Mouse (Mus musculus): ENCODE measurements at regions not wholly inside any gene's neighbourhood (a gene's known extent, or its start where the extent isn't known, plus 50 kb on each side); places are given as distances from the start of the nearest gene placed in this dataset.
A peak's percentile ranks its signal among the peaks of the same experiment; 100 is the strongest.

GRCm38 (mm10) chr2:96234613-96235012 lies 83.4 kb upstream of the Lrrc4c start:
- peak; percentile 67 for DNase-seq (ENCODE audit: low read depth, low spot score)

GRCm38 (mm10) chr2:96239246-96239645 lies 78.7 kb upstream of the Lrrc4c start:
- DNase-seq (ENCODE audit: low read depth, low spot score) = no peak

- no peak for DNase-seq (ENCODE audit: low read depth, low spot score)
Observed at GRCm38 (mm10) chr2:96240543-96241090, 77.4 kb upstream of the Lrrc4c start.

- no peak for DNase-seq (ENCODE audit: low read depth, low spot score)
Observed at GRCm38 (mm10) chr2:96253661-96254060, 64.3 kb upstream of the Lrrc4c start.

- no peak for DNase-seq (ENCODE audit: low read depth, low spot score)
Observed at GRCm38 (mm10) chr2:96256491-96256890, 61.5 kb upstream of the Lrrc4c start.

Data from 3T3-L1 (cell line).